Mouse (Mus musculus) adrenal gland, adult 8-10 months (tissue): ENCODE measurements around the gene Ppp2r5a. TPM values are rescaled to one million over a fixed set of nuclear protein-coding genes. Genes with fewer than 3 reads are reported as not detected.

ENCODE experiments used
- DNase-seq: peaks from one replicate; pipeline ENCODE4 v3.0.0; 2022
- total RNA-seq, 4 experiments: library from RNA; stranded (reverse); gene quantifications; 2 replicates each; pipeline ENCODE4 v1.2.4; 2022

Ppp2r5a gene
- total RNA-seq, 4 experiments from 2014 or later = 91.2 to 155 (median 133) TPM

DNA sequence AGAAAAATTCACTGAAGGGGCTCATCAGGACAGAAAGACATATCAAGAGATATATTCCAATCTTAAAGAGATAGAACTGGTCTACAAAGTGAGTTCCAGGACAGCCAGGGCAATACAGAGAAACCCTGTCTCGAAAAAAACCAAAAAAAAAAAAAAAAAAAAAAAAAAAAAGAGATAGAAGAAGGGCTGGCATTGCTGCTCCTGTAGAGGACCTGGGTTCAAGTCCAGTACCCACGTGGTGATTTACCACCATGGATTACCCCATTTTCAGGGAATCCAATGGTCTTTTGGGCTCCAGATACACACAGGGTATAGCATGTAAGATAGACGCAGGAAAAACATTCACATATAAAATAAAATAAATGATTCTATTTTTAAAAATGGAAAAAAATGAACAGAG lies 22.2 kb downstream of the Ppp2r5a start:
- DNase-seq = no peak

DNA sequence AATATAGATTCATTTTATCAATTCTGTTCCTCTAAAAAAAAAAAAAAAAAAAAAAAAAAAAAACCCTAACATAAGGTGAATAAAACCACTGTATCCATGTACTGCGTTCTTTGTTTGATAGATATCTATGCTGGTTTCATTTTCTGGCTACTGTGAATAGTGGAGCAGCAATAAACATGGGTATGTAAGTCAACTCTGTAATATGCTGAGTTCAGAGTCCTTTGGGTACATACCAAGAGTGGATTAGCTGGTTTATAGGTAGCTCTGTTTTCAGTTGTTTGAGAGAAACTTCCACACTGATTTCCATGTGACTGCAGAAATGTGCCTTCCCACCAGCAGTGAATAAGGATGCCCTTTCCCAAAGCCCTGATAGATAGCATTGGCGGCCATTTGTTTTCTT lies 25.0 kb downstream of the Ppp2r5a start:
- DNase-seq = no peak

- DNase-seq = no peak
These were observed 27.5 kb downstream of the Ppp2r5a start for GRCm38 (mm10) chr1:191375644-191375998.

DNA sequence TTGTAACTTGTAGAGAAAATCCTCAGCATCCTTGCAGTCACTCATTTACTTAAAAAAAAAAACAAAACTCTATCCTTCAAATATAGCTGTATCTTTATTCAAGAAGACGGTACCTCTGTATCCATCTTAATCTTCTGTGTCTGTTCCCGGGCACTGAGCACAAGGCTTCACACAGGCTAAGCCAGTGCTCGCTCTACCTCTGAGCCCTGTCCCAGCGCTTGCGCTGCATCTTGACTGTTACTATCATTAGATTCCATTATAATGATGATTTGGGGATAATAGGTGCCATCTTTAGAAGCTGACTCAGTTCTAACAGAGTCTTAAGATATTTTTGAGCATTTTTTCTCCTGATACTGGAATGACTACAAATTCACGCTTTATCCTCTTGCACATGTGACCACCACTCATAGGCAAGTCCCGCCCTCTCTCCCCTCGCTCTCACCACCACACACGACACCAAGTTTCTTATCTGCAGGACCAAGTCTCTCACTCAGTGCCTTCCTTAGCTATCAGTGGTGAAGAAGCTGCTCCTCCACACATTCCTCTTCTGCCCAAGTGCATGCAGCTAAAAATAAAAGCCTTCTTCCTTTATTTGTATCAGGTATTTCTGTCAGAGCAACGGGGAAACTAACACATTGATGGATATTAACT lies 28.0 kb downstream of the Ppp2r5a start:
- no peak for DNase-seq

- no peak for DNase-seq
These were observed 33.9 kb downstream of the Ppp2r5a start for GRCm38 (mm10) chr1:191369140-191369539.

DNA sequence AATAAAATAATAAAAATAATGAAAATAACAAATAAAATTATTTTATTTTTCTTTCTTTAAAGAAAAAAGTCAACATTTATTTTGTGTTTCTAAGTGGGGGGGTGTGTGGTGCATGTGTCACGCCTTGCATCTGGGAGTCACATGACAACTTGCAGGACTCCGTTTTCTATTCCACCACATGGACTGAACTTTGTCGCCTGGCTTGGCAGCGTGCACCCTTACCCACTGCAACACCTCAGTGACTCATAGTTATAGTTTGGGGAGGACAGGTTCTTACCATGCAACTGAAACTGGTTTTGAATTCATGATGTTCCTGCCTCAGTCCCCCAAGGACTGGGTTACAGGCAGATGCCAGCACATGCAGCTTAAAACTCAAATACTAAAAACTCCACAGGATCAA lies 34.9 kb downstream of the Ppp2r5a start:
- no peak for DNase-seq

DNA sequence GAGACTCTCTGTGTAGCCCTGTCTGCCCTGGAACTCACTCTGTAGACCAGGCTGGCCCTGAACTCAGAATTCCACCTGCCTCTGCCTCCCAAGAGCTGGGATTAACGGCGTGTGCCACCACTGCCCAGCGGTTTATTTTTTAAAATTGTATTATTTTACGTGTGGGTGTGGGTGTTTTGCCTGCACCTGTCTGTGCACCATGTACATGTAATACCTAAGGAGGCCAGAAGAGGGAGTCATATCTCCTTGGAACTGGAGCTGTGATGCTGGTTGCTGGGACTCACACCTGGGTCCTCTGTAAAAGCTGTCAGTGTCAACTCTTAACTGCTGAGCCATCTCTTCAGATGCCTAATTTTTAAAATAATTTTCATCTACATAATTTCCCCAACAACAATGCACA lies 38.6 kb downstream of the Ppp2r5a start:
- DNase-seq = no peak

DNA sequence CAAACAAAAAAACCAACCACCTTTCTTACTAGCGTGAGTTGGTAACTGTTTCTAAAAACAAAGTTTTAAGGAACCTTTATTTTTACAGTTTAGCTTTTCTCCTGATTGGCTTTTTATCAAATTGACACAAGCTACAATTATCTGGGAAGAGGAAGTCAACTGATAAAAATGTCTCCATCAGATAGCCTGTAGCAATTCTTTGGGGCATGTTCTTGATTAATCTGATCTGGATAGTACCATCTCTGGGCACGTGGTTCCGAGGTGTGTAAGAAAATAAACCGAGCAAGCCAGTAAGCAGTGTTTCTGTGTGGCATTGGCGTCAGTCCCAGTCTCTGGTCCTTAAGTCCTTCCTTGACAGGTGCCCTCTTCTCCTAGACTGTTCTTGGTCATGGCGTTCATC lies 40.7 kb downstream of the Ppp2r5a start:
- no peak for DNase-seq

DNA sequence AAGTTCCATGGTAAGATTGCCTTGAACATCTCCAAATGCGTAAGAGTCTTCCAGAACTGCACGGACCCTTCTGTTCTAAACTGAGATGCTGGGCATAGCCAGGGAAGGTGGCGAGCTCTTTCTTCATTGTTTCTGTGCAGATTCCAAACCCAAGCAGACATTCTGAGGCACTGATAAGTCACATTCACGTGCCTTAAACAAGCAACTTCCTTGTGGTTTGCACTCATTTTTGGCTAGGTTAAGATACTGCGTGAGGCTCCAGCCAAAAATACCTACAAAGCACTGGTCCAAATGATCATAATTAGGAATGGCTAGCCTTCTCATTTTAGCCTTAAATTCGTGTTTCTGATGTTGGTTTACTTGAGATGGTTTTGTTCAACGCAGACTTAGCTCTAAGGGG lies 43.6 kb downstream of the Ppp2r5a start:
- no peak for DNase-seq

GRCm38 (mm10) chr1:191356936-191357335 lies 46.1 kb downstream of the Ppp2r5a start:
- DNase-seq = no peak

GRCm38 (mm10) chr1:191353836-191354235 lies 49.2 kb downstream of the Ppp2r5a start:
- no peak for DNase-seq

- no peak for DNase-seq
These were observed 50.1 kb downstream of the Ppp2r5a start for GRCm38 (mm10) chr1:191352786-191353488.

GRCm38 (mm10) chr1:191350355-191350754 lies 52.7 kb downstream of the Ppp2r5a start:
- DNase-seq = no peak

DNA sequence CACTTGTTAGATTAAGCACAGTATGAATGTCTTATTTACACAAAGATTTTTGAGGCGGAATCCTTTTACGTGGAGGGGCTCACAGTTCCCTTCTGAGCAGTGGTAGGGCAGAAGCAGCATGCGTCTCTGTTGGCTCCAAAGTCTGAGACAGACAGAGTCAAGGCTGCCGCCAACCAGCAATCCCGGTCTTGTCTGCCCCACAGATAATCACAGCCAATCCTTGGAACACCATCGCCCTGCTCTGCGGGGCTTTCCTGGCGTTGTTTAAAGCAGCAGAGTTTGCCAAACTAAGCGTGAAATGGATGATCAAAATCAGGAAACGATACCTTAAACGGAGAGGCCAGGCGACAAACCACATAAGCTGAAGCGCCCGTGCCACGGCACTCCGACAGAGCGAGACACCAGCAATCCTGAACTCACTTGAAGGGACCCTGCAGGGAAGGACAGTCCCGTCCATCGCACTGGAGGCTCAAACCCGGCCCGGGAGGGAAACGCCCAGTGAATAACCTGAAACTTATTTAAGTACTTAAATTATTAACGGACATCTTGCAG lies 53.5 kb downstream of the Ppp2r5a start:
- DNase-seq = no peak

- no peak for DNase-seq
These were observed 54.1 kb downstream of the Ppp2r5a start for GRCm38 (mm10) chr1:191348996-191349395.

GRCm38 (mm10) chr1:191348592-191348991 lies 54.5 kb downstream of the Ppp2r5a start:
- no peak for DNase-seq

DNA sequence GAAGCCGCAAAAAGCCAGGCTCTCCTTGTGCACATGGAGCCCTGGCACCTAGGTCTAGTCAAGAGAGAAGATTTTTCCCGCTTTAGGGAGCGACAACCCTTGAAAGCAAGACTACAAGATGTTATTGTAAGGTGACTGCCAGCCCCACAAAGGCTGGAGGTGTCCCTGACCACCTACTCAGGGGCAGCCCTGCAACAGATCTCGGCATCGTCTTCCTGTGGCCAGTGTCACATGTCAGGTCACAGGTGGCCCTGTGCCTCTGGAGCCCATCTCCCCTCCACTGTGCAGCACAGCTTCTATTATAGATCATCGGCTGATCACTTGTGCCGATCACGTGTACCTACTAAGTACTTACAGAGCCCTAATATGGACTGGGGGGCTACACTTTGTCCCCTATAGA lies 55.5 kb downstream of the Ppp2r5a start:
- DNase-seq = no peak

- DNase-seq = no peak
These were observed 62.5 kb downstream of the Ppp2r5a start for GRCm38 (mm10) chr1:191340530-191340929.

DNA sequence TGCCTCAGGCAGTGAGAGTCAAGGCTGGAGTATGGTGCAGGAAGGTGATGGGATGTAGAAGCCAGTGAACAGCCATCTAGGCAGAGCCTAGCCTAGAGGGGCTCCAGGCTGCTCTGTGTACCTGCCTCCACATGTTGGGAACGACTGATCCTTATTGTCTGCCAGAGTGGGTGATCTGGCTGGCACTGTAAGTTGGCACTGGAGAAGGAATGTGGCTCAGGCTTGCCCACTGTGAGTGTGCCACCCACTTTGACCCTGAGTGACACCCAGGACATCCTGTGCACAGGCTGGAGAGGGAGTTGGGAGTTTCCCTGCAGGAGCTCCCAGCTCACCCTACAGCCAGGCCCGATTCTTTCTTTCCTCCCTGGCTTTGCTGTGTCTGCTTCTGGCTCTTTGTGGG lies 63.2 kb downstream of the Ppp2r5a start:
- DNase-seq = no peak

- no peak for DNase-seq
These were observed 68.6 kb downstream of the Ppp2r5a start for GRCm38 (mm10) chr1:191334500-191334899.

DNA sequence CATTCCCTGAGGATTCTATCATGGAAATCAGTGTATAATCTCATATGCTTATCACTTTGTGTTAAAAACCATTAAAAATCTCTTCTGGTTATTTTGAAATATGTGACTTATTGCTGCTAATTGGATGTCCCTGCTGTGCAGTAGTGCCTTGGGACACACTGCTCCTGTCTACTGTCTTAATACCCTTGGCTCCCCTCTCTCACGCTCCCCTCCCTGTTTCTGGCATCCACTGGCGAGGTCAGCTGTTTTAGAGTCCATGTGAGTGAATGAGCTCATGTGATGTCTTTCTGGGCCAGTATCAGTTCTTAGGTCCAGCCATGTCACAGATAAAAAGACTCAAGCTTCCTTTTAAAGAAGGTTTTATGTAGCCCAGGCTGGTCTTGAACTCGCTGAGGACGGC lies 72.7 kb downstream of the Ppp2r5a start:
- DNase-seq = no peak

GRCm38 (mm10) chr1:191328019-191328441 lies 75.0 kb downstream of the Ppp2r5a start:
- DNase-seq = no peak

DNA sequence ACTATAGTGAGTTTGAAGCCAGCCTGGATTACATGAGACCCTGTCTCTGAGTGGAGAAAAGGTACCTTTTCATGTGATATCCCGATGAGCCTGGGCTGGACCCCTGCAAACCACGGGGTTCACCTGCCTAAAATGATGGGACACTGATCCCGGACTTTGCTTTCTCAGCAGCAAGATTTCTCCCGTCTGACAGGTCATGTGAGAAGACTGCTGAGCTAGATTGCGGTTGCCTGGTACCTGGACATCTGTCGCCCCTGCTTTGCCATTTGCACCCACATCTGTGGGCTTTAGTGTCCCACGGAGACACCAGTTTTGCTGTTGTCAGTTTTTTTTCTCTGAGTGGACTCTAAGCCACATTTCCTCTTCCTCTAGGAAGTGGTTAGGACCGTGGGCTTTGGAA lies 75.8 kb downstream of the Ppp2r5a start:
- no peak for DNase-seq

DNA sequence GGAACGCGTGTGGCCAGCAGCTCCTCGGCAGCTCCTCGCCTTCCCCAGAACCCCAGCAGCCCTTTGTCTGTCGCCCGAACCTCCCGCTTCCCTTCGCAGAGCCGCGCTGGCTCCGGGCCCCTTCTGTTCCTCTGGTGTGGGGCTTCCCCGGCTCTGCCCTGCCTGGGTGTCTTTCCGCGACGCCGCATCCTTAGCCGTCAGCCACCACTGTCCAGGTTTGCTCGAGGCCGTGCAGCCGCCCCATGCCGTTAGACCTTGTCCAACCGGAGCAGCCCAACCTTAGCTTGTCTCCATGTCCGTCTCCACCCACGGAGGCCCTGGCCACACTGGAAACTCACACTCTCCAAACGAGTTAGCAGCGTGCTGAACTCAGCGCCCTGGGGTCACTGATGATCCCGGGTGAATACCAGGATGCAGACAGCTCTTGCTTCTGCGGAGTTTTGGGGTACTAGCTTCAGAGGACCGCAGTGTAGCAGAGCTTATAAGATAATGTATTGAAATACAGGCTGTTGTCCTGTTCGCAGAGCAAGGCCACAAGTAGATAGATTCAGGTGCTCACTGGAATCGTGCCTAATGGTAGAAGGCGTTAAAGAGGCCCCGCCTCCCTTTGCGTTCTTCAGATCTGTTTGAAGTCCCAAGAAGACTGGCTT lies 76.7 kb downstream of the Ppp2r5a start:
- DNase-seq = peak; percentile 26
